Mouse (Mus musculus) cerebellum, adult 2 months (tissue): Measurements from ENCODE around the gene Dnmbp.

Experiments used
- CTCF ChIP-seq: fragments of 200-500 bp; IDR thresholded peaks from 2 replicates; pipeline ENCODE4 v1.5.1; 2011; ENCODE audit warnings: low read depth, mild to moderate bottlenecking, control low read depth, low read length, moderate library complexity, borderline replicate concordance; ENCODE audit not compliant: insufficient read depth
- POLR2A ChIP-seq: fragments of 200-500 bp; IDR thresholded peaks from 2 replicates; pipeline ENCODE4 v1.6.1; 2011; ENCODE audit warnings: low read length, control low read depth, borderline replicate concordance; ENCODE audit not compliant: insufficient read depth

DNA sequence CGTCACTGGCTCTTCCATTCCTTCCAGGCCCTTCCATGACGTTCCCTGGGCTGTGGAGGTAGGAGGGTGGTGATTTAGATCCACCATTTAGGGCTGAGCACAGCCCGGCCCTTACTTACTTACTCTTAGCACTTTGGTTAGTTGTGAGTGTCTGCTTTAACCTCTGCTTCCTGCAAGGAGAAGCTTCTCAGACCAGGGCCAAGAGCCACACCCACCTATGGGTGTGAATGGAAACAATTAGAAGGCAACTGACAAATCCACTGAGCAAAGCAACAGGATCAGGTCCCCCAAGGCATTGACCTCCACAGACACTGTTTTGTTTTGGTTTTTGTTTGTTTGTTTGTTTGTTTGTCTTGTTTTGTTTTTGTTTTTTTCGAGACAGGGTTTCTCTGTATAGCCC is 130.7 kb downstream of the Dnmbp start:
- no peak for TF ChIP-seq CTCF
- TF ChIP-seq POLR2A, result no peak
